Mouse (Mus musculus): Measurements from ENCODE around the gene Dmkn.
"Not testable (repeated sequence)": the region's sequence is repeated elsewhere in the genome, so short reads cannot be mapped to it uniquely, and the experiment has no call there.

Gene Dmkn

GRCm38 (mm10) chr7:30820854-30821445, 57.4 kb downstream of the Dmkn start:
- DNase-seq, result no peak

GRCm38 (mm10) chr7:30821532-30821931, 58.0 kb downstream of the Dmkn start:
- no peak for DNase-seq

GRCm38 (mm10) chr7:30823675-30824074, 60.1 kb downstream of the Dmkn start, which contains the start of gene Ffar2:
Gene Ffar2, minus strand, starts transcription at chr7:30823775.
- DNase-seq, result no peak

- DNase-seq, result no peak
Measured at GRCm38 (mm10) chr7:30824306-30824705, 60.8 kb downstream of the Dmkn start.

- no peak for DNase-seq
Measured at GRCm38 (mm10) chr7:30826660-30827059, 63.1 kb downstream of the Dmkn start.

GRCm38 (mm10) chr7:30828871-30829270, 65.3 kb downstream of the Dmkn start:
- not testable (repeated sequence) for DNase-seq

GRCm38 (mm10) chr7:30829428-30829827, 65.9 kb downstream of the Dmkn start:
- DNase-seq, result no peak

Data from embryo, embryonic 11 days (tissue).